Mouse (Mus musculus) left cerebral cortex, adult 2 months (tissue): Measurements from ENCODE around the gene Bpifb4. TPM values are rescaled to one million over a fixed set of nuclear protein-coding genes. Genes with fewer than 3 reads are reported as not detected.
A peak's percentile ranks its signal among the peaks of the same experiment; 100 is the strongest.

Experiments
- DNase-seq, 2 experiments: peaks; one replicate each; pipeline ENCODE4 v3.0.0; 2021 to 2022; ENCODE audit warnings: low spot score in 2 of 2, mixed read lengths in 1 of 2; ENCODE audit errors: extremely low spot score in 1 of 2
- H3K27ac ChIP-seq: fragments of 200-600 bp; 2 replicates; pipeline ENCODE4 v1.8.1; 2022
- H3K4me3 ChIP-seq: fragments of 200-600 bp; 2 replicates; pipeline ENCODE4 v1.8.1; 2022
- CTCF ChIP-seq: fragments of 200-600 bp; IDR thresholded peaks from 2 replicates; pipeline ENCODE4 v1.8.1; 2022; ENCODE audit warnings: antibody characterized with exemption, mild to moderate bottlenecking, moderate library complexity
- intact Hi-C: fragments of 180-260 bp; cut with DNase I; formaldehyde crosslinking; loops from one replicate; pipeline ENCODE4 v1.15.1; 2025
- long read RNA-seq, 2 experiments: library from polyadenylated mRNA; stranded (forward); transcript quantifications; one replicate each; pipeline ENCODE4 v2.0.0; 2021; ENCODE audit warnings: borderline mapping rate in 2 of 2
- total RNA-seq, 2 experiments: library from RNA; stranded (reverse); gene quantifications; 2 replicates each; pipeline ENCODE4 v1.2.3; 2021

Gene Bpifb4
- not detected for total RNA-seq
- long read RNA-seq, experiment 1, result 0 reads
- long read RNA-seq, experiment 2, result 0 reads

DNA sequence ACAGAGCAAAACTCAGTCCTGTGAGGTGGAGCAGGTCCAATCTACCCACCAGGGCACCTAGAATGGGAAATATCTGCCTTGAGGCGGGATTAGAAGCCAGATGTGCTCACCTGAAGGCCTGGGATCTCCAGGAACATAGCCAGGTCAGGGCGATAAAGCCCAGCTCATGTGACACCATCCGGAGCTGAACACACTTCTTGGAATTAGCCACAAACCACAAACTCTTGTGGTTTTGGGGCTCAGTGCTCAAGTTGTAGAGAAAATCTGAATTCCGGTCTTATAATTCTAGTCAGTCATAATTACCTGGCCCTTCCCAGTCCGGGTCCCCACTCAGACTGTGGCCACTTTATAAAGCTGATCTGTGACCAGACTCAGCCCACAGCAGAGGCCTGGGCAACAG is at the start of gene Bpifb4:
TSS of gene Bpifb4 (plus strand) at position 370 of the 400 bp plus-strand sequence.
- no peak for TF ChIP-seq CTCF
- intact Hi-C loops, result no loop called here
- H3K4me3 ChIP-seq, result no peak within 1 kb of the TSS
- no peak within 1 kb of the TSS for H3K27ac ChIP-seq
- no peak for DNase-seq

- DNase-seq, result no peak
- Histone ChIP-seq H3K4me3 (no peak overlapping the region), H3K27ac (no peak overlapping the region)
- intact Hi-C loops, result no loop called here
- TF ChIP-seq CTCF, result no peak
These were observed 38.9 kb upstream of the Bpifb4 start for GRCm38 (mm10) chr2:153899111-153899510.

- intact Hi-C loops, result no loop called here
- DNase-seq, result no peak
These were observed 37.9 kb upstream of the Bpifb4 start, which contains the start of gene Bpifb6 for GRCm38 (mm10) chr2:153900088-153900487. Gene Bpifb6, plus strand, starts transcription at chr2:153900388.

GRCm38 (mm10) chr2:153902726-153903125 is 35.3 kb upstream of the Bpifb4 start:
- Histone ChIP-seq H3K27ac (no peak overlapping the region), H3K4me3 (no peak overlapping the region)
- intact Hi-C loops, result no loop called here
- TF ChIP-seq CTCF, result no peak
- no peak for DNase-seq

More at GRCm38 (mm10) chr2:153900088-153900487, 37.9 kb upstream of the Bpifb4 start, which contains the start of gene Bpifb6:
- Histone ChIP-seq H3K27ac (no peak within 1 kb of the TSS), H3K4me3 (no peak within 1 kb of the TSS)
- TF ChIP-seq CTCF, result no peak

DNA sequence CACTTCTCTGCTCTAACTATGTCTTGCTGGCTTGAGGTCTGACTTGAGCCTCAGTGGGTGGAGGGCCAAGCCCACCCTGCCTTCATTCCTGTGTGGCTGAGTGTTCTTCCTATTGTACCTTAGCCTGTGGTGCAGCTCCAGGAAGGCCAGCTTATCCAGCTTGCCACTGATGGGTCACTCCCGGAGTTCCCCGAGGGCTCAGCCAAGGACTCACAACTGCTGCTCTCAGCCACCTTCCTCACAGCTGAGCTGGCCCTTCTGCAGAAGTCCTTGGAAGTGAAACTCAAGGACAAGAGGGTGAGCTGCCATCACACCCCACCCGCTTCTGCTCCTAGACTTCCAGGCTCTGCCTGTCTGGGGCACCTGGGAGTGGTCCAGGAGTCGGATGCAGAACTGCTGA is 31.4 kb upstream of the Bpifb4 start:
- no peak for TF ChIP-seq CTCF
- Histone ChIP-seq H3K4me3 (no peak overlapping the region), H3K27ac (no peak overlapping the region)
- intact Hi-C loops, result no loop called here
- no peak for DNase-seq

DNA sequence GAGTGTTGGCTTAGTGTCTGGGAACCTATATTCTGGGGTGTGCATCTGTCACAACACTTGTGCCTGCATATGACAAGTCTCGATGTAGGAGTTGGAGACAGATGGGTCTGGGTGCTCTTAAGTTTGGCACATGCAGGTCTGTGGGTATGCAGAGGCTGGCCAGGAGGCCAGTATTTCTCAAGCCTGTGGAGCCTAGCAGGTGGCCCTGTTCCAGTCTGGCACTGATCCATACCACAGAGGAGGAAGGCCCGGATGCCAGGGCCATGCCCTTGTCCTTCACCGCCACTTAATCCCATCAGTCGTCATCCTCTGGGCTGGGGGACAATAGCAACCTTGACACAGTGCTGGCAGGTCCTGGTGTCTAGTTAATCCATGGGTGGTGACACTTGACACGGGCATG is 23.9 kb upstream of the Bpifb4 start:
- H3K27ac ChIP-seq, result no peak overlapping the region
- TF ChIP-seq CTCF, result no peak
- intact Hi-C loops, result no loop called here
- DNase-seq, result no peak
- H3K4me3 ChIP-seq, result no peak overlapping the region

GRCm38 (mm10) chr2:153917930-153918329 is 20.1 kb upstream of the Bpifb4 start, which contains the start of gene Bpifb3:
Gene Bpifb3, plus strand, starts transcription at chr2:153918230.
- no peak for TF ChIP-seq CTCF
- intact Hi-C loops, result no loop called here
- DNase-seq, result no peak
- Histone ChIP-seq H3K27ac (no peak within 1 kb of the TSS), H3K4me3 (no peak within 1 kb of the TSS)

DNA sequence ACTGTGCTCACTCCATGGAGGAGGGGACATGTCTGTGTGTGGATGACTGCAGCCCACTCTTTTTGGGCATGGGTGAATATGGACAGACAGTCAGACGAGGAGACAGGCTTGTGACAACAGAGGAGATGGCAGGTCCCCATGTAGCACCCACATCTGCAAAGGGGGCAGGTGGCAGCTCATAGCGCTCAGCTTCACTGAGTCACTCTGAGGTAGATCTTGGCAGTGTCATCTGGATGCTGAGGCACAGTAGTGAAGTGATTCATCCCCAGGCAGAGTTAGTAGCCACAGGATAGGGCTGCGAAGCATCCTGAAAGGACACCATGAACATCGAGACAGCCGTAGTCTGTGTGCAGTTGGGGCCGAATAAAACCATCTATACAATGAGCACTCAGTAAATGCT is 16.8 kb upstream of the Bpifb4 start:
- DNase-seq, result peak; percentile 18 to 35
- Histone ChIP-seq H3K27ac (no peak overlapping the region), H3K4me3 (no peak overlapping the region)
- no peak for TF ChIP-seq CTCF
- intact Hi-C loops, result loop anchor here (2.0 kb wide), 1 partner anchor 42 kb away; no protein-coding TSS in a partner anchor

GRCm38 (mm10) chr2:153929871-153930413 is 8.1 kb upstream of the Bpifb4 start:
- peak; percentile 77 for TF ChIP-seq CTCF
- DNase-seq, result peak; percentile 25 to 47
- no peak overlapping the region for H3K4me3 ChIP-seq
- intact Hi-C loops, result loop anchor here (2.0 to 5.0 kb wide), 3 partner anchors 78 to 263 kb away; no protein-coding TSS in a partner anchor
- H3K27ac ChIP-seq, result no peak overlapping the region

DNA sequence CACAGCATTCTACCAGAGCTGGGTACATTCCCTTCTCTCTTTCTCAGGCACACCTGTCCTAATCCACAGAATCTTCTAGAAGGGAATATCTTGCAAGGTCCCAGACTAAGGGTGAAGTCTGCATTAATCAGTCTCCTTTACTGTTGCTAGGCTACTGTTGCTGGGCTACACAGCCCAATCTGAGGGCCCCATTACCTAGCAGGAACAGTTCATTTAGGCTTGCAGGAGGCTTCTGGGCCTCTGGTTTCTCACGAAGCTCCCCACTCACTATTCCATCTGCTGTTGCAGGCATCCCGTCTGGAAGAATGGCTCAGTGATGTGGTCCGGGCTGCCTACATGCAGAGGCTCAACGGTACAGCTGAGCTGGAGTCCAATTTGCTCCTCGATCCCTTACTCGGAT is 6.9 kb upstream of the Bpifb4 start:
- no peak overlapping the region for H3K27ac ChIP-seq
- no peak overlapping the region for H3K4me3 ChIP-seq
- no peak for DNase-seq
- TF ChIP-seq CTCF, result no peak
- intact Hi-C loops, result loop anchor here (2.0 to 5.0 kb wide), 2 partner anchors 79 to 124 kb away; no protein-coding TSS in a partner anchor

- intact Hi-C loops, result loop anchor here (5.0 kb wide), 1 partner anchor 81 kb away; no protein-coding TSS in a partner anchor
- TF ChIP-seq CTCF, result no peak
- Histone ChIP-seq H3K27ac (no peak overlapping the region), H3K4me3 (no peak overlapping the region)
- no peak for DNase-seq
These were observed 4.7 kb upstream of the Bpifb4 start for GRCm38 (mm10) chr2:153933311-153933710.

DNA sequence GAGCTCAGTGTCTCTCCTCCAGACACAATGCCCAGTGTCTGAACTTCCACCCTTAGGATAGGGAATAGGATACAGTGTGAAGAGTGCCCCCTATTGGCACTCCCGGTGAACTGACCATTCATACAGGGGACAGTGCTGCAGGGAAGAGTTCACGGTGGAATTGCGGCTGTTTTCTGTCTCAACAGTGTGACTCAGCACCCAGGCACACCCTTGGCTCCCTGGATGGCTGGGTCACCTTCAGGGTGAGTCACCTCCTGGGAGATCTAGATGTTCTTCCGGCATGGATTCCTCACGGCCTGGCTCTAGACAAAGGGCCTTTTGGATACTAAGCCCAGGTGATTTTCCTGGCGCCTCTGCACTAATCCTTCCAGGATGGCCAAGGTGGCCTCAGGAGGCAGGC is 2.7 kb upstream of the Bpifb4 start:
- TF ChIP-seq CTCF, result no peak; the same call in 1 of the 2 replicates
- intact Hi-C loops, result no loop called here
- H3K27ac ChIP-seq, result no peak overlapping the region
- no peak for DNase-seq
- H3K4me3 ChIP-seq, result no peak overlapping the region

GRCm38 (mm10) chr2:153943537-153943936 is 5.5 kb downstream of the Bpifb4 start:
- TF ChIP-seq CTCF, result peak; percentile 83
- intact Hi-C loops, result loop anchor here (5.0 kb wide), 1 partner anchor 214 kb away; no protein-coding TSS in a partner anchor

More at GRCm38 (mm10) chr2:153943537-153943936, 5.5 kb downstream of the Bpifb4 start:
- H3K4me3 ChIP-seq, result no peak overlapping the region
- DNase-seq, result peak; percentile 39 to 68
- no peak overlapping the region for H3K27ac ChIP-seq
